Mouse (Mus musculus): ENCODE measurements at regions not wholly inside any gene's neighbourhood (a gene's known extent, or its start where the extent isn't known, plus 50 kb on each side); places are given as distances from the start of the nearest gene placed in this dataset.
A peak's percentile ranks its signal among the peaks of the same experiment; 100 is the strongest.

DNA sequence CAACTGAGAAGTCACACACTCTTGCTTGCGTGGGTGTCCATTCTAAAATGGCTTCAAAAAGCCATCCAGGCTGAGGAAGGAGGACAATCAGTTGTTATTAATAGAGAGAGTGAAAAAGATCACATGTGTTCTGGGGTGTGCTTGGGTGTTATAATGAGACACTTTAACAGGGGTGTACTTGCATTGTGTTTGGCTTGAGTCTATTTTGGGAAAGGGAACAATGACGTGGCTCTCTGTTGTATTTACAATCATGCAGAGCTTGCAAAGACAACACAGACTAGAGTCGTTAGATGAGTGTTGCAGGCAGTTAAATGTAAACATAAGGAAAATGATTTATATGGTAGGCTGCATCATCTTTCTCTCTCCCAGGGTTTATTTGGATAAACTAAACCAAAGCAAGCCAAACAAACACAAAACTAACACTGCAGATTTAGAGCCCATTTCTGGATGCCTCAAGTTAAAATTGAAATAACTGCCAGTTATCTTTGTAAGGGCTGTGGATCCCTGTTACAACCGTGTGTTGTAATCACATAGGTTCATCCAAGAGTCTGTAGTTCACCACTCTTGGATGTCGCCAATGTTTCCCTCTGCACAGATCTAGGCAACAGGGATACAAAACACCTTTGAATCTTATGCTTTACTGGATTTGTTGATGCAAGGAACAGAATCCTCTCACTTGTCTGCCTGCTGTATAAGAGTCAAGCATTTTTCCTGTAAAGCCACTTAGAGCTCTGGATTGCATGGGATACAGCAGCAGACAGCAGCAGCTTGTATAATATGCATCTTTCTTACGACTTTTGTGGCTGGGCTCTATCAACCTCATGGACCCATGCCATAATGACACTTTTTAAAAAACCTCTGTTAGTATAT, 139.9 kb upstream of the Rgmb start:
- Histone ChIP-seq H3K9ac (no peak overlapping the region), H3K4me1 (replicated peaks) (no peaks in the 10 kb centered on the region), H3K27me3 (no peaks in the 10 kb centered on the region), H3K27ac (replicated peaks) (no peak overlapping the region), H3K4me3 (no peak overlapping the region), H3K4me2 (no peak overlapping the region), H3K36me3 (no peaks in the 10 kb centered on the region), H3K9me3 (no peaks in the 10 kb centered on the region)
- 78% methylated on average over 6 of the region's 6 CpGs for WGBS
- ATAC-seq (ENCODE audit: low FRiP score, low read depth) = no peak

DNA sequence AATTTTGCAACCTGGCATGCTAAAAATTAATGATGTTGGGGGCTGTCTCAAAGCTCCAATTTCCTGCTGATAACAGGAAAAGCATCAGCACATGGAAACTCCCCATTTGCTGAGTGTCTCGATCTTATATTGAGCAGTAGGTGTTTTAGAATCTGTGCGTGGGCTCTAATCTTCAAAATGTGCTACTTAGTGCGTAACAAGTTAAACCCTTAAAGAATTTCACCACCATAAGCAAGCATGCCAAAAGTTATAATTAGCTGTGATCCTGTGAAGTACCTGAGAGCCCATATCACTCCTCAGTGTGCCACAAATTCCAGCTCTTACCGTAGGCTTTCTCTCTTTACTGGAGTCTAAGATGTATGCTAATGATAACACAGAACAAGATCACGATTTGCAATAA, 137.5 kb upstream of the Rgmb start:
- WGBS = 85% methylated on average over 5 of the region's 5 CpGs
- ATAC-seq (ENCODE audit: low FRiP score, low read depth) = no peak
- H3K4me1 ChIP-seq (replicated peaks) = no peaks in the 10 kb centered on the region
- no peaks in the 10 kb centered on the region for H3K36me3 ChIP-seq
- H3K9ac ChIP-seq = no peak overlapping the region
- no peak overlapping the region for H3K4me2 ChIP-seq
- H3K4me3 ChIP-seq = no peak overlapping the region
- no peak overlapping the region for H3K27ac ChIP-seq (replicated peaks)
- no peaks in the 10 kb centered on the region for H3K9me3 ChIP-seq
- no peaks in the 10 kb centered on the region for H3K27me3 ChIP-seq

DNA sequence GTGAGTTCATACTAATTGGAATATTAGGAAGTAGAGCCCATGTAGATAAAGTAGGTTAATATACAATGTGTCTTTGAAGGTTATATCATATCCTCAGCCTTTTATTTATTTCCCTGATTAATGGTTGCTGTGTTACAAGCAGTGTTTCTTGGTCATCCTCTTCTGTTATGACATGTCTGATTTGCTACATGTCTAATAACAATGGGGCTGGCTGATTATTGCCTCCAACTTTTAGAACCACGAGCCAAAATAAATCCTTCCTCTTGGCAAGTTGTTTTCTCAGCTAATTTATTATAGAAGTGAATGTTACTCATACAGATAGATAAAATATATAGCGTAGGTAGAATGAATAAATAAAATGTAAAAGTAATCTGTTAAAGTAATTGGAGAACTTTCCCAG, 124.8 kb upstream of the Rgmb start:
- Histone ChIP-seq H3K9me3 (no peaks in the 10 kb centered on the region), H3K4me3 (no peak overlapping the region), H3K4me1 (replicated peaks) (no peaks in the 10 kb centered on the region), H3K27me3 (no peaks in the 10 kb centered on the region), H3K4me2 (no peak overlapping the region), H3K36me3 (no peaks in the 10 kb centered on the region), H3K27ac (replicated peaks) (no peak overlapping the region), H3K9ac (no peak overlapping the region)
- no peak for ATAC-seq (ENCODE audit: low FRiP score, low read depth)
- WGBS = 86% methylated on average over 2 of the region's 2 CpGs

DNA sequence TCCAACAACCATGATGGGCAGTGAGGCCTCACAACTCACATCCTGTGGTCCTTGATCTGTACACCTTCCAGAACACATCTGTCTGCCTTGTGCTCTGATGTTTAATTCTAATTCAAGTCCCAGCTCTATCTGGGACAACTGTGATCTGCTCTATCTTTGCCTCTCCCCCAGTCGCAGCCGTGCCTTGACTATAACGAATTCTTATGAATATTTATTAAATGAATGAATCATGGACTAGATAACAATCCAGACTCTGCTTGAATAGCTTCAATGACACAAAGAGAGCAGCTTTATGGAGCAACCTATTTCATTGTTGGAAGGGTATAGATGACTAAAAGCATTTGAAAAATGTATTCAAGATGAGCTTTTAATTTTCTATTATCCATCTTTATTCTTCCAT, 120.8 kb upstream of the Rgmb start:
- 20% methylated on average over 3 of the region's 3 CpGs for WGBS
- H3K4me1 ChIP-seq (replicated peaks) = no peaks in the 10 kb centered on the region
- H3K36me3 ChIP-seq = no peaks in the 10 kb centered on the region
- H3K9me3 ChIP-seq = no peaks in the 10 kb centered on the region
- H3K4me2 ChIP-seq = no peak overlapping the region
- H3K9ac ChIP-seq = no peak overlapping the region
- H3K4me3 ChIP-seq = no peak overlapping the region
- no peaks in the 10 kb centered on the region for H3K27me3 ChIP-seq
- H3K27ac ChIP-seq (replicated peaks) = no peak overlapping the region
- no peak for ATAC-seq (ENCODE audit: low FRiP score, low read depth)

DNA sequence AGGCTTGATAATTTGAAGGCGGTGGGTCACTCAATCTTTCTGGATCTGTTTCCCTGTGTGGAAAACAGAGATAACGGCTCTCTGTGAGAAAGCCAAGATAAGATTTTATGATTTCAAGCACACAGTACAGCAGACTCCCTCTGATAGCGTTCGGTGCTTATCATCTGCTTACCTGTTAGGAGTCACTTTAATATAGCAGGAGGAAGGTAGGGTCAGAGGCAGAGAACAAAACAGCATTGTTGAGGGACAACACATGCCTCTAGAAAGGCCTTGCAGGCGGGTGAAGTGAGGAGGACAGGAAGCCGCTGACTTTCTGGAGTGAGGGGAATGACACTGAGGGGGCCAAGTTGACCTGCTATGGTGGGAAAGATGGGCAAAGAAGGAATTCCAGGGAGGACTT, 118.9 kb upstream of the Rgmb start:
- WGBS = 70% methylated on average over 6 of the region's 6 CpGs
- Histone ChIP-seq H3K27me3 (no peaks in the 10 kb centered on the region), H3K9ac (no peak overlapping the region), H3K4me2 (no peak overlapping the region), H3K4me3 (no peak overlapping the region), H3K4me1 (replicated peaks) (no peaks in the 10 kb centered on the region), H3K36me3 (no peaks in the 10 kb centered on the region), H3K27ac (replicated peaks) (no peak overlapping the region), H3K9me3 (no peaks in the 10 kb centered on the region)
- ATAC-seq (ENCODE audit: low FRiP score, low read depth) = no peak

DNA sequence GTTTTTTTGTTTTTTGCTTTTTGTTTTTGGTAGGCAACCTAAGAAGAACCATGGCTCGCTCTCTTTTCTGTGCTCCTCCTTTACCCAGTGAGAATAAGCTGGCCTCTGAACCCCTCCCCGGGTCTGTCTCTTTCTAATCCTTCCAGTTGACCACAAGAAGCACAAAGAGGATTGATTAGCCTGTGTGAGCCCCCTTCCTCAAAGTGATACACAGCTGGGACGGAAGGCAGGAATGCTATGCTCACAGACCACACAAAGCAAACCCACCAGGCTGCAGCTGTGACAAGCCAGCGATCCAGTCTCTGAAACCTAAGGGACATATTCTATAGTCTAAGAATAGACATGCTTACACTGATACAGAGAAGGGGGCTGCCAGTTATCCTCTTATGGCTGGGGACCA, 111.5 kb upstream of the Rgmb start:
- 32% methylated on average over 4 of the region's 4 CpGs for WGBS
- H3K9me3 ChIP-seq = no peaks in the 10 kb centered on the region
- H3K9ac ChIP-seq = no peak overlapping the region
- H3K27ac ChIP-seq (replicated peaks) = no peak overlapping the region
- no peaks in the 10 kb centered on the region for H3K36me3 ChIP-seq
- no peak overlapping the region for H3K4me2 ChIP-seq
- H3K4me1 ChIP-seq (replicated peaks) = no peaks in the 10 kb centered on the region
- H3K27me3 ChIP-seq = no peaks in the 10 kb centered on the region
- no peak for ATAC-seq (ENCODE audit: low FRiP score, low read depth)
- no peak overlapping the region for H3K4me3 ChIP-seq

DNA sequence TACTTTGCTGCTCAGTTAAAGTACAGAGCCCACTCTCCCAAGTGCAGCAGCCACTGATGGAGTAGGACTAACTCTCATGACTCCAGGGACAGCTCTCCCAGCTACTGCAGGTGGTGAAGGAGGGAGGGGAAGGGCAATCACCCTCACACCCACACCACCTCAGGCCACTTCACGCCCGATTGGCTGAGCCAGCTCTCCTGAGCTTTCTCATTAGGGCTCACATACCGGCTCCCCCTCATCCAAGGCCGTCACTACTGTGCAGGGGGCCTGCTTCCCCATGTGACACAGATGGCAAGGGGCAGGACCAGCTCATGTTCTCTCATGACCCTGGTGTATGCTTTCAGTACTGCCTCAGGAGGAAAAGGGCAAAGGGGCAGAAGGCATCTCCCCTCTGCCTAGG, 87.8 kb upstream of the Rgmb start:
- WGBS = 47% methylated on average over 4 of the region's 4 CpGs
- no peaks in the 10 kb centered on the region for H3K27me3 ChIP-seq
- no peaks in the 10 kb centered on the region for H3K4me1 ChIP-seq (replicated peaks)
- no peak overlapping the region for H3K9ac ChIP-seq
- no peaks in the 10 kb centered on the region for H3K36me3 ChIP-seq
- H3K9me3 ChIP-seq = no peaks in the 10 kb centered on the region
- no peak overlapping the region for H3K27ac ChIP-seq (replicated peaks)
- no peak overlapping the region for H3K4me2 ChIP-seq
- ATAC-seq (ENCODE audit: low FRiP score, low read depth) = no peak
- H3K4me3 ChIP-seq = no peak overlapping the region

- peak; percentile 45; the same call in 1 of the 2 replicates for ATAC-seq (ENCODE audit: low FRiP score, low read depth)
- WGBS = 41% methylated on average over 7 of the region's 7 CpGs
- Histone ChIP-seq H3K9me3 (no peaks in the 10 kb centered on the region), H3K27me3 (no peaks in the 10 kb centered on the region), H3K4me3 (no peak overlapping the region), H3K9ac (no peak overlapping the region), H3K27ac (replicated peaks) (no peak overlapping the region), H3K4me2 (no peak overlapping the region), H3K4me1 (replicated peaks) (no peaks in the 10 kb centered on the region), H3K36me3 (no peaks in the 10 kb centered on the region)
These were observed 68.0 kb upstream of the Rgmb start for GRCm38 (mm10) chr17:15898689-15899419.

- WGBS = 14% methylated on average over 3 of the region's 3 CpGs
- Histone ChIP-seq H3K27me3 (no peaks in the 10 kb centered on the region), H3K27ac (replicated peaks) (no peak overlapping the region), H3K9ac (no peak overlapping the region), H3K9me3 (no peaks in the 10 kb centered on the region), H3K4me2 (no peak overlapping the region), H3K36me3 (no peaks in the 10 kb centered on the region), H3K4me1 (replicated peaks) (no peaks in the 10 kb centered on the region), H3K4me3 (no peak overlapping the region)
- ATAC-seq (ENCODE audit: low FRiP score, low read depth) = peak; percentile 76; the same call in 1 of the 2 replicates
These were observed 65.1 kb upstream of the Rgmb start for GRCm38 (mm10) chr17:15895968-15896367.

DNA sequence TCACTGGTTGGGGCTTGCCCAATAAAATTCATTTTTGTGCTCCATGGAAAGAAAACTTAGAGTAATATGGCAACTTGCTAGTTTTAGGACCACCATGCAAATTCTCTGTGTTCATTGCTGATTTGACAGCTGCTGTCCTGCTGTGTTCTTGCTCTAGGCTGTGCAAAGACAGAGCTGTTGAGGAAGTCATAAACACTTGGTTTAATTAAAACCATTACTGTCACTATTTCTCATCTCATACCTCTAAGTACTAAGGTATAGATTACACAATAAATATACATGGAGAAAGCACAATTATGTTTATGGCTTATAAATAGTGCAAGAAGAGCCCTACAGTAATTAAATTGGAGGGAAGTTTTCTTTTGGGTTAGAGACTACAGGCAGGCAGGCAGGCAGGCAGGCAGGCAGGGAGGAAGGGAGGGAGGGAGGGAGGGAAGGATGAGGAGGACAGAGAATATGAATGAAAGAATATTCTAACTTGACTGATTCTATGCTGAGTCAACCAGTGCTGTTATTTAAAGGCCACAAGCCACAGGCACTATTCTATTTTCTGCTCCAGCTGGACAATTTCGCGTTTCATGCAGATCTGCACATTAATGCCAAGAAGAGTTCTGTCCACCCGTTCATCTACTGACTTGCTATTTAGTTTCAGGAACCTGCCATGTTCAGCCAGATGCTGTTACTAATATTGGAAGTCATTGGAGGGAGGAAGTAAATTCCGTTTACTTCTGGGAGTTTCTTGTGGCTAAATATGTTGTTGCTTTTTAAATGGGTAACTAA, 61.2 kb upstream of the Rgmb start:
- Histone ChIP-seq H3K4me2 (no peak overlapping the region), H3K36me3 (no peaks in the 10 kb centered on the region), H3K27ac (replicated peaks) (no peak overlapping the region), H3K9me3 (no peaks in the 10 kb centered on the region), H3K27me3 (no peaks in the 10 kb centered on the region), H3K4me3 (no peak overlapping the region), H3K9ac (no peak overlapping the region), H3K4me1 (replicated peaks) (no peaks in the 10 kb centered on the region)
- ATAC-seq (ENCODE audit: low FRiP score, low read depth) = no peak
- 51% methylated on average over 4 of the region's 4 CpGs for WGBS

GRCm38 (mm10) chr17:15890595-15891140, 59.8 kb upstream of the Rgmb start:
- no peak for ATAC-seq (ENCODE audit: low FRiP score, low read depth)
- Histone ChIP-seq H3K27ac (replicated peaks) (no peak overlapping the region), H3K4me3 (no peak overlapping the region)

GRCm38 (mm10) chr17:15882803-15883202, 52.0 kb upstream of the Rgmb start:
- Histone ChIP-seq H3K9me3 (no peaks in the 10 kb centered on the region), H3K27me3 (no peaks in the 10 kb centered on the region), H3K4me2 (no peak overlapping the region), H3K4me1 (replicated peaks) (no peaks in the 10 kb centered on the region), H3K36me3 (no peaks in the 10 kb centered on the region), H3K9ac (no peak overlapping the region), H3K27ac (replicated peaks) (no peak overlapping the region), H3K4me3 (no peak overlapping the region)
- ATAC-seq (ENCODE audit: low FRiP score, low read depth) = no peak
- 72% methylated on average over 7 of the region's 7 CpGs for WGBS

More at GRCm38 (mm10) chr17:15890595-15891140, 59.8 kb upstream of the Rgmb start:
- no peak overlapping the region for H3K4me2 ChIP-seq
- no peaks in the 10 kb centered on the region for H3K9me3 ChIP-seq
- H3K9ac ChIP-seq = no peak overlapping the region
- WGBS = 97% methylated on average over 4 of the region's 4 CpGs
- H3K36me3 ChIP-seq = no peaks in the 10 kb centered on the region
- no peaks in the 10 kb centered on the region for H3K4me1 ChIP-seq (replicated peaks)
- H3K27me3 ChIP-seq = no peaks in the 10 kb centered on the region
